Mouse (Mus musculus) adrenal gland, adult (tissue): ENCODE results near the gene Olfr196.
A peak's percentile ranks its signal among the peaks of the same experiment; 100 is the strongest.
"Not testable (repeated sequence)": the region's sequence is repeated elsewhere in the genome, so short reads cannot be mapped to it uniquely, and the experiment has no call there.

Experiments
- DNase-seq, 2 experiments: peaks; one replicate each; pipeline ENCODE4 v3.0.0; 2022 to 2023; ENCODE audit warnings: low spot score in 1 of 2; ENCODE audit not compliant: inconsistent age in 2 of 2

Gene Olfr196

GRCm38 (mm10) chr16:59170354-59170753 is at the start of gene Olfr196:
Olfr196 (minus strand) TSS chr16:59170454.
- DNase-seq: no peak

- not testable (repeated sequence) for DNase-seq
Measured at GRCm38 (mm10) chr16:59219667-59220066, 49.4 kb upstream of the Olfr196 start, which contains the start of gene Olfr199. Olfr199 (minus strand) TSS chr16:59219767.

DNA sequence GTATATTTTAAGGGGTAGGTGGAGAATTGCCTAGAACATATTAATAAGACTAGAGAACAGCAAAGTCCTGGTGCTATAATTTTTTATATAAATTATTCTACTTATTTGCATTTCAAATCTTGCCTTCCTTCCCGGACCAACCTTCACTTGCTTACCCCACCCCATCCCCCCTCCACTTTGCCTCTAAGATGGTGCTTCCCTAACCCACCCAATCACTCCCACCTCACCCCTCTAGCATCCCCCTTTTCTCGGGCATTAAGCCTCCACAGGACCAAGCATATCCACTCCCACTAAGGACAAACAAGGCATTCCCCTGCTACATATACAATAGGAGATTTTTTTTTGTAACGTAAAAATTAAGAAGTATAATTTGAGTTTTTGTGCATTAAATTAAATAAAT is 47.6 kb upstream of the Olfr196 start:
- not testable (repeated sequence) for DNase-seq

- not testable (repeated sequence) for DNase-seq
Measured at GRCm38 (mm10) chr16:59203433-59203832, 33.2 kb upstream of the Olfr196 start, which contains the start of gene Olfr198. Olfr198 (minus strand) TSS chr16:59203533.

DNA sequence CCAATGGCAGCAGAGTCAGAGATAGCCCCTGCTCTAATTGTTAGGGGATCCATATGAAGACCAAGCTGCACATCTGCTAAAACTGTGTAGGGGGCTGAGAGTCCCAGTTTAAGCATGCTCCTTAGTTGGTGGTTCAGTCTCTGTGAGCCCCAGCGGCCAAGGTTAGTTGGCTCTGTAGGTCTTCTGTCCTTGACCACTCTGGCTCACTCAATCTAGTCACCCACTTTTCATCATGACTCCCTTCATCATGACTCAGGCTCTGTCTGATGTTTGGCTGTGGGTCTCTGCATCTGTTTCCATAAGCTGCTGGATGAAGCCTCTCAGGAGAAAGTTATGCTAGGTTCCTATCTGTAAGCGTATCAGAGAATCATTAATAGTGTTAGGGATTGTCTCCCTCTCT is 18.3 kb downstream of the Olfr196 start:
- DNase-seq: peak in 1 of 2 experiments; percentile 56

DNA sequence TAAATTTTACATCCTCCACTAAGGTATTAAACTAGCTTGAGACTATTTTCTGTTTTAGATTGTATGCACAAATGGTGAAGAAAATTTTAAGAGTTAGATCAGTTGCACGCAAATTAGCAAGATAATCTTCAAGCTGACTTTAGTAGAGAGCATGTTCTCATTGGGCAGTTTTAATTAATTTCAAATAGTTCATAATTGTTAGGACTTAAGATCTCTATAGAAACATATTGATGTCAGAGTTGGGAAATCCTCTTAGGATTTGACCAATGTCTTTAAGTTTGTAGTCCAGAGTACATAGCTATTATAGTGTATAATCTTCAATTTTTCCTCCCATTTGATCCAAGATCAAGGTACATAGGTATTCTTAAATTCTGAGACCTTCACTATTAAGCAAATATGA is 23.5 kb downstream of the Olfr196 start, which contains the start of gene Olfr195:
TSS of gene Olfr195 (plus strand) at position 301 of the 400 bp plus-strand sequence.
- no peak for DNase-seq

DNA sequence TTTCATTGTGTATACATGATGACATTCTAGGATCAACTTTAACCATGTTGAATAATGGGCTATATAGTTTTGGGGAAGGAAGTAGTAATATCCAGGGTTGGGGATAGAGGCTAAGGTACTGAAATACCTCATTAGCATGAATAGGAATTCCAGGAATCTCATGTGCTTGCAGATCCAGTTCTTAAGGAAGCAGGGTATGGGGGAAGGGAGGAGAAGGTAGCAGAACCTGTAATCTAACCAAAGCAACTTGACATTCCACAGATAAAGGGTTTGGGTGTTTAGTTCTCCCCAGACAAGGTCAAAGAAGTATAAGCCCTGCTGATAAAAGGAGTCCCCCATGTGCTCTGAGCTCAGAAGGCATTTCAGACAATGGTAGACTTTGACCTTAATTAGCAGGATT is 29.1 kb downstream of the Olfr196 start:
- DNase-seq: no peak

DNA sequence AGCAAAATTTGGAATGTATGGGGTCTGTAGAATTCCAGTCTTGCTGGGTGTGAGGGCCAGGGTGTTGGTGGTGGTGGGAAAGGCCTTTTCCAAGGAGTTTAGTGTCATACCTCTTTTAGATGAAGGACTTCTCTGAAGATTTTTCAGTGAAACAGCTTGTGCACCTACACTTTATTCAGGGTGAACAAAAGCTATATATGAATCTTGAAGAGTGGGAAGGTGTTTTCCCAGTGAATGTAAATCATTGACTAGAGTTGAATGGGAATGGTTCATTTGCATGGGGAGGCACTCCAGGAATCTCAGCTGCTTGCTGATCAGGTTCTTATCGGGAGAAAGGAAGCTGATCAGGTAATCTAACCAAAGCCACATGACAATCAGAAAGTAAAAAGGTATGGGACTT is 39.5 kb downstream of the Olfr196 start:
- no peak for DNase-seq

- no peak for DNase-seq
Measured at GRCm38 (mm10) chr16:59120969-59121368, 49.3 kb downstream of the Olfr196 start, which contains the start of gene Olfr194. Olfr194 (minus strand) TSS chr16:59121069.
